Mouse (Mus musculus) brain, embryonic 18.5 days (tissue): ENCODE data around the gene Tnip3.

ENCODE experiments used
- DNase-seq: peaks from one replicate; pipeline ENCODE4 v3.0.0-alpha.2; 2012; ENCODE audit warnings: low read depth, low spot score

Gene Tnip3

GRCm38 (mm10) chr6:65525192-65525591 lies at the start of gene Tnip3:
Gene Tnip3, plus strand, starts transcription at chr6:65525313.
- DNase-seq = no peak

GRCm38 (mm10) chr6:65498786-65499185 lies 26.3 kb upstream of the Tnip3 start:
- no peak for DNase-seq

GRCm38 (mm10) chr6:65510051-65510669 lies 15.0 kb upstream of the Tnip3 start:
- peak; percentile 18 for DNase-seq

GRCm38 (mm10) chr6:65513813-65514212 lies 11.3 kb upstream of the Tnip3 start:
- DNase-seq = no peak

- DNase-seq = no peak
Measured at GRCm38 (mm10) chr6:65516759-65517158, 8.4 kb upstream of the Tnip3 start.

GRCm38 (mm10) chr6:65520821-65521220 lies 4.3 kb upstream of the Tnip3 start:
- DNase-seq = no peak

- DNase-seq = no peak
Measured at GRCm38 (mm10) chr6:65527892-65528291, 2.8 kb downstream of the Tnip3 start.

- DNase-seq = no peak
Measured at GRCm38 (mm10) chr6:65531232-65531848, 6.2 kb downstream of the Tnip3 start.

GRCm38 (mm10) chr6:65533687-65534086 lies 8.6 kb downstream of the Tnip3 start:
- no peak for DNase-seq

GRCm38 (mm10) chr6:65537327-65537884 lies 12.3 kb downstream of the Tnip3 start:
- DNase-seq = no peak

- no peak for DNase-seq
Measured at GRCm38 (mm10) chr6:65538022-65538652, 13.0 kb downstream of the Tnip3 start.

GRCm38 (mm10) chr6:65538921-65539320 lies 13.8 kb downstream of the Tnip3 start:
- DNase-seq = no peak

GRCm38 (mm10) chr6:65540138-65540537 lies 15.0 kb downstream of the Tnip3 start:
- no peak for DNase-seq

- no peak for DNase-seq
Measured at GRCm38 (mm10) chr6:65541094-65541493, 16.0 kb downstream of the Tnip3 start.

- DNase-seq = no peak
Measured at GRCm38 (mm10) chr6:65542391-65542790, 17.3 kb downstream of the Tnip3 start.

- DNase-seq = no peak
Measured at GRCm38 (mm10) chr6:65542913-65543312, 17.8 kb downstream of the Tnip3 start.

GRCm38 (mm10) chr6:65563887-65564656 lies 39.0 kb downstream of the Tnip3 start:
- DNase-seq = no peak

GRCm38 (mm10) chr6:65564657-65565039 lies 39.5 kb downstream of the Tnip3 start:
- no peak for DNase-seq

GRCm38 (mm10) chr6:65569741-65570140 lies 44.6 kb downstream of the Tnip3 start:
- DNase-seq = peak; percentile 18

GRCm38 (mm10) chr6:65578151-65578973 lies 53.2 kb downstream of the Tnip3 start:
- no peak for DNase-seq

GRCm38 (mm10) chr6:65583029-65583428 lies 57.9 kb downstream of the Tnip3 start:
- no peak for DNase-seq
